Mouse (Mus musculus) lung, postnatal 0 days (tissue): Measurements from ENCODE around the gene Krtap9-3.

ENCODE experiments used
- CTCF ChIP-seq: IDR thresholded peaks from 2 replicates; pipeline ENCODE4 v1.5.1; 2016; ENCODE audit warnings: antibody characterized with exemption, mild to moderate bottlenecking
- EP300 ChIP-seq: IDR thresholded peaks from 2 replicates; pipeline ENCODE4 v1.6.1; 2016; ENCODE audit warnings: antibody characterized with exemption, mild to moderate bottlenecking, control low read depth

- no peak for TF ChIP-seq CTCF
- no peak for TF ChIP-seq EP300
Observed at GRCm38 (mm10) chr11:99556195-99556594, 41.7 kb downstream of the Krtap9-3 start.
